Mouse (Mus musculus) adrenal gland, postnatal 4 days (tissue): ENCODE data around the gene Fbxo21. TPM values are rescaled to one million over a fixed set of nuclear protein-coding genes. Genes with fewer than 3 reads are reported as not detected.

Experiments
- DNase-seq, 2 experiments: peaks; one replicate each; pipeline ENCODE4 v3.0.0; 2021 to 2022; ENCODE audit warnings: low spot score in 2 of 2, mixed read lengths in 2 of 2
- total RNA-seq, 2 experiments: library from RNA; stranded (reverse); gene quantifications; 2 replicates each; pipeline ENCODE4 v1.2.3; 2021

The Fbxo21 gene
- total RNA-seq, 2 experiments from 2014 or later = 89.3 to 94.4 TPM

- DNase-seq = no peak
Observed at GRCm38 (mm10) chr5:118039241-118039668, 62.7 kb downstream of the Fbxo21 start.

GRCm38 (mm10) chr5:118042599-118042998 lies 66.1 kb downstream of the Fbxo21 start:
- no peak for DNase-seq

GRCm38 (mm10) chr5:118043761-118044160 lies 67.2 kb downstream of the Fbxo21 start:
- DNase-seq = no peak

GRCm38 (mm10) chr5:118044907-118045306 lies 68.4 kb downstream of the Fbxo21 start:
- no peak for DNase-seq

- DNase-seq = no peak
Observed at GRCm38 (mm10) chr5:118045385-118045784, 68.9 kb downstream of the Fbxo21 start.

GRCm38 (mm10) chr5:118047091-118047757 lies 70.7 kb downstream of the Fbxo21 start:
- DNase-seq = no peak

- no peak for DNase-seq
Observed at GRCm38 (mm10) chr5:118048412-118048811, 71.9 kb downstream of the Fbxo21 start.

- no peak for DNase-seq
Observed at GRCm38 (mm10) chr5:118048928-118049327, 72.4 kb downstream of the Fbxo21 start.

GRCm38 (mm10) chr5:118050743-118051142 lies 74.2 kb downstream of the Fbxo21 start:
- no peak for DNase-seq

- DNase-seq = no peak
Observed at GRCm38 (mm10) chr5:118051981-118052662, 75.6 kb downstream of the Fbxo21 start.

- DNase-seq = no peak
Observed at GRCm38 (mm10) chr5:118053205-118053604, 76.7 kb downstream of the Fbxo21 start.

GRCm38 (mm10) chr5:118057508-118058111 lies 81.1 kb downstream of the Fbxo21 start:
- no peak for DNase-seq

- DNase-seq = no peak
Observed at GRCm38 (mm10) chr5:118058858-118059257, 82.3 kb downstream of the Fbxo21 start.

GRCm38 (mm10) chr5:118059646-118060045 lies 83.1 kb downstream of the Fbxo21 start:
- DNase-seq = no peak

Other genes starting within 250 kb of the Fbxo21 start
- gene Nos1, start 195.7 kb upstream of the Fbxo21 start, total RNA-seq = 1 to 10 TPM; 1.1 to 1.3 TPM
- gene Tesc, start 51.0 kb downstream of the Fbxo21 start, total RNA-seq = 10 to 100 TPM; 53.7 to 60.8 TPM
- gene Fbxw8, start 178.7 kb downstream of the Fbxo21 start, total RNA-seq = 10 to 100 TPM; 53.7 to 62.5 TPM
- 1 to 10 TPM; 1.3 to 1.5 TPM for gene Hrk, start 187.9 kb downstream of the Fbxo21 start, total RNA-seq